Mouse (Mus musculus) G1E (cell line): ENCODE measurements at regions not wholly inside any gene's neighbourhood (a gene's known extent, or its start where the extent isn't known, plus 50 kb on each side); places are given as distances from the start of the nearest gene placed in this dataset.

Experiments used
- ATAC-seq: 2 replicates; pipeline ENCODE4 v1.8.0; 2016; ENCODE audit warnings: mild to moderate bottlenecking; ENCODE audit not compliant: insufficient number of reproducible peaks, poor library complexity, low FRiP score, severe bottlenecking; ENCODE audit errors: extremely low read depth
- DNase-seq: peaks from one replicate; pipeline ENCODE4 v3.0.0; 2012; ENCODE audit warnings: low spot score
- H3K27me3 ChIP-seq: 2 replicates; pipeline ENCODE4 v1.6.1; 2012; ENCODE audit warnings: mild to moderate bottlenecking, low read length, inconsistent platforms; ENCODE audit not compliant: insufficient read depth
- H3K36me3 ChIP-seq: replicated peaks from 2 replicates; pipeline ENCODE3; 2012; ENCODE audit warnings: mild to moderate bottlenecking, inconsistent platforms
- H3K4me1 ChIP-seq: 2 replicates; pipeline ENCODE4 v1.6.1; 2012; ENCODE audit warnings: low read depth, low read length, inconsistent platforms, mixed read lengths; ENCODE audit not compliant: insufficient read depth
- H3K4me3 ChIP-seq: 2 replicates; pipeline ENCODE4 v1.5.1; 2012; ENCODE audit warnings: low read depth, mild to moderate bottlenecking, inconsistent platforms, low read length, moderate library complexity, mixed read lengths
- H3K9me3 ChIP-seq: replicated peaks from 2 replicates; pipeline ENCODE4 v1.6.1; 2012; ENCODE audit warnings: inconsistent platforms
- CTCF ChIP-seq: IDR thresholded peaks from 2 replicates; pipeline ENCODE4 v1.5.1; 2012; ENCODE audit warnings: low read depth, low read length, inconsistent platforms, mixed read lengths
- GATA1 ChIP-seq: IDR thresholded peaks from 2 replicates; pipeline ENCODE4 v1.6.1; 2012; ENCODE audit warnings: borderline replicate concordance, low read length, inconsistent platforms, mixed read lengths
- GATA2 ChIP-seq: IDR thresholded peaks from 2 replicates; pipeline ENCODE4 v1.6.1; 2012; ENCODE audit warnings: low read depth, low read length, inconsistent platforms, borderline replicate concordance
- POLR2AphosphoS5 ChIP-seq: IDR thresholded peaks from 2 replicates; pipeline ENCODE4 v1.6.1; 2012; ENCODE audit warnings: low read depth, low read length, inconsistent platforms; ENCODE audit not compliant: insufficient replicate concordance
- TAL1 ChIP-seq: conservative IDR thresholded peaks from 2 replicates; pipeline ENCODE4 v1.6.1; 2012; ENCODE audit warnings: low read depth, low read length, inconsistent platforms, mixed read lengths

- Histone ChIP-seq H3K36me3 (no peaks in the 10 kb centered on the region), H3K27me3 (no peaks in the 10 kb centered on the region), H3K4me1 (no peaks in the 10 kb centered on the region), H3K4me3 (no peak overlapping the region), H3K9me3 (0 out of 2 replicates have a peak, but pooled peaks cover 4% of the 10 kb centered on the region)
- no peak for DNase-seq
- ATAC-seq: no peak
- TF ChIP-seq POLR2AphosphoS5: no peak
- no peak for TF ChIP-seq GATA1
These were observed 69.5 kb upstream of the Cpm start for GRCm38 (mm10) chr10:117559615-117560395.

DNA sequence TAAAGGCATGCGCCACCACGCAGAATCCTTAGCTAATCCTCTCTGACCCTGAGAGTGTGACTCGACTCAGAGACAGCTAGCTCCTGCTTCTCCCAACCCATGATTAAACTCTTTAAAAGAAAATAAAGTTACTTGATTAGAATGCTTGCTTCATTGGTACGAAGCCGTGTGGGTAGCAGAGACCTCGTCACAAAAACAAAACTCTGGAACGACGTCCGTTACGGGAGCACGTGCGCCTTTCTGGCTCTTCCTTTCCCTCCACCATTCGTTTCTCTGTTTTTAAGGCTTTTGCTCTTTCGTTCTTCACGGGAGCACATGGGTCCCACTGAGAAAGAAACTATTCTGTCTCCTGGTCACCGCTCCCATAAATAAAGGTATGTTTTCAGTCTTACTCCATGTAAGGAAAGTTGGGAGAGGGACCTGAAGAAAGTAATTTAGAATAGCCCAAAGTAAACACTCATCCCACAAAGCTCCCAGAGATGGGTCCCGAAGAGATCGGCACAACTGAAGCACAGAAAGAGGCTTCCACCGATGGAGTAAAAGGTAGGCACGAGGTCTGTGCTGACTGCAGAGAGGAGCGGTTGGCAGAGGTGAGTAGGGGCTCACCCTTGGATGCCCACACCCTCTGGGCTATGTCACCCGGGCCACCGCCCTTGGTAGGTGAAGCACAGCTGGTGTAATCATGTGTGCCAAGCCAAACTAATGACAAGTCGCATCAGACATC lies 70.2 kb upstream of the Cpm start:
- no peaks in the 10 kb centered on the region for H3K36me3 ChIP-seq
- TF ChIP-seq GATA1 (no peak), POLR2AphosphoS5 (no peak), CTCF (no peak), TAL1 (no peak), GATA2 (no peak)
- DNase-seq (no peak), ATAC-seq (no peak)
- H3K4me3 ChIP-seq: no peak overlapping the region
- no peaks in the 10 kb centered on the region for H3K27me3 ChIP-seq
- H3K4me1 ChIP-seq: no peaks in the 10 kb centered on the region
- H3K9me3 ChIP-seq: 0 out of 2 replicates have a peak, but pooled peaks cover 4% of the 10 kb centered on the region

DNA sequence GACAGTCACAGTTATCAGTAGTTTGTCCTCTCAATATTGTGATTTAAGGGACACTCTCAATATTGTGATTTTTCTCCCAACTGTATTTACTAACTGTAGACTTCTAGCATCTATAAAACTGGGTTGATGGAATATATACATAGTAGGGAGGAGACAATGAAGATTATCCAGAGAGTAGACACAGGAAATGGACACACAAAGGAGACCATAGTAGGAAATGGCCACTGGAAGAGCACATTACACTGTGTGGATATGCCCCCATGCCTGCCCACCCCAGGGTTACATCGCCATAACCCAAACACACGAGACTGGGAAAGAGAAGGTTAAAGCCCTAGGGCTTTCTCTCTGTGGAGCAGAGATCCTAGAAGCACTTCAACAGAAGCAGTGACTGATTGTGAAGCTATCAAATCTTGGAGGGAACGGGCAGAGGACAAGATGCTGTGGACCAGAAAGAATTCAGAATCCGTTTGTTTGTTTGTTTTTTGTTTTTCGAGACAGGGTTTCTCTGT lies 71.0 kb upstream of the Cpm start:
- TF ChIP-seq GATA2 (no peak), CTCF (no peak), POLR2AphosphoS5 (no peak), TAL1 (no peak), GATA1 (no peak)
- DNase-seq (no peak), ATAC-seq (no peak)
- H3K36me3 ChIP-seq: no peaks in the 10 kb centered on the region
- no peaks in the 10 kb centered on the region for H3K27me3 ChIP-seq
- H3K4me3 ChIP-seq: no peak overlapping the region
- H3K9me3 ChIP-seq: 0 out of 2 replicates have a peak, but pooled peaks cover 4% of the 10 kb centered on the region
- H3K4me1 ChIP-seq: no peaks in the 10 kb centered on the region

DNA sequence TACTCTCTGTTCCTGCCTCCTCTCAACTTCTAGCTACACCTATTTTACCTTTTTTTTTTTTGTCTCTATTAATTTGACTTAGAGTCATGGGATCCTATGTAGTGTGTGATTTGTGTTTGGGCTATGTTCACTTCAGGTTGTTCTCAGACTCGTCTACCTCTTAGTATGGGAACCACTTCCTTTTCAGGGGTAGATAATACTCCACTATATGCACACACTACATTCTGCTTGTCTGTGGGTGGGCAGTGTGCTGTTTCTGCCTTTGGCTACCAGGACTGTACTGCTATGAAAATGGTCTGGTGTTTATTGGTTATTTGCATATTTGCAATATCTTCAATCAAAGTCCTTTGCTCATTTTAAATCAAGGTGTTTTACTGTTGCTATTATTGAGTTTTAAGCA lies 71.6 kb upstream of the Cpm start:
- Histone ChIP-seq H3K9me3 (0 out of 2 replicates have a peak, but pooled peaks cover 4% of the 10 kb centered on the region), H3K4me3 (no peak overlapping the region), H3K27me3 (no peaks in the 10 kb centered on the region), H3K36me3 (no peaks in the 10 kb centered on the region), H3K4me1 (no peaks in the 10 kb centered on the region)
- DNase-seq (no peak), ATAC-seq (no peak)
- TF ChIP-seq GATA1 (no peak), GATA2 (no peak), POLR2AphosphoS5 (no peak), CTCF (no peak), TAL1 (no peak)

DNA sequence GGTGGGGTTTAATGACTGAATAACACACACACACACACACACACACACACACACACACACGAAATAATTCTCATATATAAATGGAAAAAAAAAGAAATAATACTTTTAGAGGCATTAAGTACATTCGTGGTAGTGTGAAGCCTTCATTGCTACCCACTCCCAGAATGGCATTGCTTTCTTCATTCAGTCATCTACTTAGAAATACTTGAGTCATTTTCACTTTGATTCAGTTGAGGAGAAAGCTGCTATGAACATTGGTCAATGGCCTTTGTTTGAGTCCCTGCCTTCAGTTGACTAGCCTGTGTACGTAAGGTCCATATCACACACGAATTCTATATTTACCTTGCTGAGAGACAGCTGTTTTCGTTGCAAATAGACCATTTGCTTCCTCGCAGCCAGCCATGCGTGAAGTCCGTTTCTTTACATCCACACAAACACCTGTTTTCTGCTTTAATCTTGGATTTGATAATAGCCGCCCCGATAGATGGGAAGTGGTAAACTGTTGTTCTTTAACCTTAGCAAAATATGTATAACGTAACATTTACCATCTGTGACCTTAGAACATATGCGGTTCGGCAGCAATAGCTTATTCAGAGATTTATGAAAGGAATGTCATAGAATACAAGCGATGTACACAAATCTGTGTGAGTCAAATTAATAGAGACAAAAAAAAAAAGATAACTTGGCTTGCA lies 72.3 kb upstream of the Cpm start:
- no peaks in the 10 kb centered on the region for H3K27me3 ChIP-seq
- DNase-seq: no peak
- H3K36me3 ChIP-seq: no peaks in the 10 kb centered on the region
- H3K4me3 ChIP-seq: no peak overlapping the region
- no peaks in the 10 kb centered on the region for H3K4me1 ChIP-seq
- 0 out of 2 replicates have a peak, but pooled peaks cover 4% of the 10 kb centered on the region for H3K9me3 ChIP-seq
- no peak for TF ChIP-seq POLR2AphosphoS5
- no peak for TF ChIP-seq TAL1
- no peak for TF ChIP-seq CTCF
- TF ChIP-seq GATA2: no peak
- TF ChIP-seq GATA1: no peak
- no peak for ATAC-seq
